Mouse (Mus musculus): ENCODE results near the gene Kctd4. TPM values are rescaled to one million over a fixed set of nuclear protein-coding genes. Genes with fewer than 3 reads are reported as not detected.
"Not testable (repeated sequence)": the region's sequence is repeated elsewhere in the genome, so short reads cannot be mapped to it uniquely, and the experiment has no call there.

The Kctd4 gene
- total RNA-seq (2021) = 10 to 100 TPM; 55.5 to 59.9 TPM
- long read RNA-seq, partial matches to known transcripts = 44 of 44 reads
- long read RNA-seq, other reads (novel, unspliced or antisense) = 0 of 44 reads

DNA sequence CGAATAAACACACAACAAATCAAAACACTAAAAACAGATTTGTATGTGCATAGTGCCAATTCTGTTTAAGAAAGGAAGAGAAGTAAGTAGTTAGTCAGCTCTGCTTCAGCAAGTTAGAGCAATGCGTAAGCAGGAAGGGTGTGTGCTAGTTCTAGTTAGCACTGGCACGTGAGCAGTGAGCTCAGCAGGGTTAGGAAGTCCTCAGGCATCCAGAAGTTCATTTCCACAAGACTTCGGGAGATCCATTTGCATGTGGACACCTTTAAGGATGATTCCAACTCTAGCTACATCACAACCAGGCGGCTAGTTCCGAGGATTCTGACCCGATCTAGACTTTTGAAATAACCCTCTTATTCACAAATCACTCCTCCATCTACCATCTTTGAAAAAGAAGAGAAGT lies at the start of gene Kctd4:
TSS of gene Kctd4 (plus strand) at position 244 of the 400 bp plus-strand sequence.
- DNase-seq (ENCODE audit: low spot score in 2 of 2) = no peak

DNA sequence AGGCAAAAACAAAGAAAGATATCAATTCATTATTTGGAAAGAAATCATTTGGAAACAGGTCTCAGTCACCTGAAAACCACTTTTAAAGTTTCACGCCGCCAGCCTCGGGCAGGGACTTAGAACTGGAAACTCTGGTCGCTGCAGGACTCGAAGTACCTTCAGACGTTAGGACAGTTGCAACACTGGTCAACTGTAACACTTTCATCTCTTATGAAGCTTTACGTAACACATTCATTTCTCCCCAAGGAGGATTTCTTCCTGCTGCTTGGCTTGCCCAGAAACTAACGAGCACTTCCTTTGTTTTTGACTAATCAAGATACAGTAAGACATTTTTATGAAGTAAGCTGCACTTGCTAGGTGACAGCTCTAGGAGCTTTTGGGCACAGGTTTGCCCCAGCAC lies 47.9 kb upstream of the Kctd4 start:
- no peak for DNase-seq (ENCODE audit: low spot score in 2 of 2)

DNA sequence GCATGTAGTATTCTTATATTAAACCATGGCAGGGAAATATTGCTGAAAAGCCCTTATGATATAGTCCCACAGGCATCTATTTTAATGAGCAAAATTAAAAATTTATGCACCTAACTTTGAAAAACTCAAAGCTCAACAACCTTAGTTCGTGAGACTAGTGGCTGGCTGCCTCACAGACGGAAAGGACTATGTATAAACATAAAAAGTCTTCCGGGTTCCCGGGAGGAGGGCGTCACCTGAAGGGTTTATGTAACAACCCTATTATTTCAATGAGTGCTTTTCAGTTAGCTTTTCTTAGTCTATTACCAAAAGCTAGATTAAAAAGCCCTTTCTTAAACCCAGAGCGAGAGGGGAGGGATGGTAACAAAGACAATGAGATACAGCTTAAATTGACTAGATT lies 42.8 kb upstream of the Kctd4 start:
- DNase-seq (ENCODE audit: low spot score in 2 of 2) = no peak

DNA sequence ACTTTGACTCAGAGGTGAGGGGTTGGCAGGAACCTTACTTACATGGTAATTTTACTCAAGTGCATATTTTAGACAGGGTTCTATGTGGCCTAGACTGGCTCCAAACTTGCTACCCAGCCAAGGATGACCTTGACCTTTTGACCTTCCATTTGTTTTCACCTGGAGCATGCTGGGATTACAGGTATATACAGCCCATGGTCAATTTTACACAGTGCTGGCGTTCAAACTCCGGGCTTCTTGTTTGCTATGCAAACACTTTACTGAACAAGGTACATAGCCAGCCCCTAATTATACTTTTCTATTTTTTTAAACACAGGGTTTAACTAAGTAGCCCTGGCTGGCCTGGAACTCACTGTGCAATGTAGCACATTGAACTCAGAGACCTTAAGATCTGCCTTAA lies 42.1 kb upstream of the Kctd4 start:
- no peak for DNase-seq (ENCODE audit: low spot score in 2 of 2)

DNA sequence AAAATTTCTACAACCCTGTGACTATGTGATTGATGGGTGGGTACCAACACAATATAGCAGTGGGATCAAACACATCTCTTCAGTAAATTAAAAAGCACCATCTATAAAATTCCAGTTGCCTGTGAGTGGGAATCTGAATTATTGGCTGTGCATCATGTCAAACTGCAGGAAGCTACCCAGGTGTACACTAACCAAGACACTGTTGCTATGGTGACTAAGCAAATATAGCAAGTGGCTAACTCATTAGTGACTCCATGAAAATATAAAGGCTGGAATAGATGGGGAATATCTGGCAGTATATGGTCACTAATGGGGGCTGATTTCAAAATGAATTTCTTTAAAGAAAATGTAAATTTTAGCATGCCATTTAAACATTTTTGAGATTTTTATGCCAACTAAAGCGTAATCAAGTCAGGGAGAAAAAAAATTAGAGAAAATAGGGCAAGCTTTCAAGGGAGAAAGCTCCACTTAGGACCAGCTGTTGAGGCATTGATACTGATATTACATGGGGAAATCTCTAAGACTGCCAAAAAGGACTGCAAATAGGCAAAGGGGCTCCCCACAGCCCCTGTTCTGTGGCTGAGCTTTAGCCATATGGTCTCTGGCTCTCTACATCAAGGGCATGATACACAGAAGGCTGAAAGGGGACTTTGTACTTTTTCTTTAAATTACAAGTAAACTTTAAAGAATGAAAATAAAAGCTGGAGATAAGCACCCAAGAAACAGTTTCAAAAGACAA lies 31.3 kb upstream of the Kctd4 start:
- DNase-seq (ENCODE audit: low spot score in 2 of 2) = no peak

DNA sequence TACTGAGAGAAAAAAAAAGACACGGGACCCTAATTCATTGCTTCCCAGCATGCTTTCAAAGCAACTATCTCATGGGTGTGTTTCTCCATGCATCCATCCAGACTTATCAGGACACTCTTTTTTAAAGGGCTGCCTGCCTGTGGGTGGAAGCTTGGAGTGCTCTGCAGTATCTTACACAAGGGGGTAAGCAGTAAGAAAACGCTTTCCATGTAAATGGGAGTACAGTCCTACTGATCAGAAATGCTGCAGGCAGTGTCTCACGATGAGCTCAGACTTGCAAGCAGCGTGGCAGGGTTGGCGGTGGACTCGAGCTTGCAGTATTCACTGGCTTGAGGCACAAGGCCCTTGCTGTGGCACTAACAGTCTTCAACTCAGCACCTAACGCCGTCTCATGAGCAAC lies 25.1 kb upstream of the Kctd4 start:
- not testable (repeated sequence) for DNase-seq (ENCODE audit: low spot score in 2 of 2)

DNA sequence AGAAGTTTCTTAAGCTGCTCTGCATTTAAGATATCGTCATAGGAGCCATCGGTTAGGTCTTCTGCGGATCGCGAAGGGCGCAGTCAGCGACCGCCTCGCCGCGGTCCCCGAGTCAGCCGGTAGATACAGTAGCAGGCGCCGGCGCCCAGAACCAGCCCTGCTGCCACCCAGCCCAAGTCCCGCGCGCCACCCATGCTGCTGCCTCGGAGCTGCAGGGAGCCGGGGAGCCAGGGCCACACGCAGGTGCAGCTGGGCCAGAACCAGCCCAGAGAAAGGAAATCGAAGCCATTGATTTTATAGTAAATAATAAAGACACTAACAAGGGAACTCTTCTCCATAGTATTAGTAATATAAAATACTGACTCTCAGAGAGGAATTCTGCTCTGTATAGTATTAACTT lies 23.5 kb upstream of the Kctd4 start:
- no peak for DNase-seq (ENCODE audit: low spot score in 2 of 2)

DNA sequence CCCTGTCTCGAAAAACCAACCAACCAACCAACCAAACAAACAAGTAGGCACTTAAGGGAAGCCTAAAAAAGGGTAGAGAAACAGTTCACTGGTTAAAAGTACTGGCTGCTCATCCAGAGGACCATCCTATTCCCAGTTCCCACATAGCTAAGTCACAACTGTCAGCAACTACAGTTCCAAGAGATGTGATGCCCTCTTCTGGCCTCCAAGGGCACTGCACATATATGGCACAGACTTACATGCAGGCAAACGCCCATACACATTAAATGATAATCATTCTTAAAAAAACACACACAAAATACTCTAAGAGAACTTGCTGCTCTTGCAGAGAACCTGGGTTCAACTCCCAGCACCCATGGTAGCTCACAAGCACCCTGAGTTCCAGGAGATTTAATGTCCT lies 20.4 kb upstream of the Kctd4 start:
- no peak for DNase-seq (ENCODE audit: low spot score in 2 of 2)

DNA sequence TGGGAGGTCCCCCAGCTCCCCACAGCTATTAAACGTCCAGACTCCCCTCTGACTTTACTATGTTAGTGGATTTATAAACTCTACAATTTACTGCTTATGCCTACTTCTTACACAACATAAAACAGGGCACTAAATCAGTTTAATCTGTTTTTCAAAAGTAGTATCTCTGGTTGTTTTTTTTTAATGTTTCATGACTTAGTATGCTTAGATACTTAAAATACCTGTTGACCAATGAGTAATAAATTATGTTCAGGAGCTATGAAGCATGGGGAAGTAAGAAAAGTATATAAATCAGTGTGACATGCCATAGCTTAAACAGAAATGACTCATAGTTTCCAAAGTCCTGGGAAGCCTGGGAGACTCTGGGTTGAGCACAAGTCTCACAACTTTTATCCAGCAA lies 17.1 kb upstream of the Kctd4 start:
- DNase-seq (ENCODE audit: low spot score in 2 of 2) = no peak

DNA sequence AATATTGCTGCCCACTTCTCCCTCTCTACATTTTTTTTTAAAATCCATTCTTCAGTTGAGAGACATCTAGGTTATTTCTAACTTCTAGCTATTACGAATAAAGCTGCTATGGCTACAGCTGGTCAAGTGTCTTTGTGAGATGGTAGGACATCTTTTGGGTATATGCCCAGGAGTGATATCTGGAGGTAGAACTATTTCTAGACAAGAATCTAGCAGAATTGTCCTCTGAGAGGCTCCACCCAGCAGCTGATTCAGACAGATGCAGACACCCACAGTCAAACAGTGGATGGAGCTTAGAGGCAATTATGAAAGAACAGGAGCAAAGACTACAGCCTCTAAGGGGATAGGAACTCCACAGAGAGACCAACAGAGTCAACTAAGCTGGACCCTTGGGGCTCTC lies 13.3 kb upstream of the Kctd4 start:
- no peak for DNase-seq (ENCODE audit: low spot score in 2 of 2)

DNA sequence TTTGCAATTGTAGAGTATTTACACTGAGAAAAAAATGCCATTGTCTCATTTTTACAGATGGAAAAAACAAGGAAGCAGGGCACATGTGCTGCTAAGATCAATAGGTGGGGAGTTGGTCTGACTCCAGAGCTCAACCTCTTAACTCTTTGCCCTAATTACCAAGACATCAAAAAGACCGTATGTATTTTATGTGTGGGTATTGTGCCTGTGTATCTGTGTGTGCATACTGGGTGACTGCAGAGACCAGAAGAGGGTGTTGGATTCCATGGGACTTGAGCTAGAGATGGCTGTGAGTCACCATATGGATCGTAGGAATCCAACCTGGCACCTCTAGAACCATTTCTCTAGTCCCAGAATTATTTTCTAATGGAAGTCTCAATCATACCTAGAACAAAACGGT lies 12.4 kb upstream of the Kctd4 start:
- no peak for DNase-seq (ENCODE audit: low spot score in 2 of 2)

DNA sequence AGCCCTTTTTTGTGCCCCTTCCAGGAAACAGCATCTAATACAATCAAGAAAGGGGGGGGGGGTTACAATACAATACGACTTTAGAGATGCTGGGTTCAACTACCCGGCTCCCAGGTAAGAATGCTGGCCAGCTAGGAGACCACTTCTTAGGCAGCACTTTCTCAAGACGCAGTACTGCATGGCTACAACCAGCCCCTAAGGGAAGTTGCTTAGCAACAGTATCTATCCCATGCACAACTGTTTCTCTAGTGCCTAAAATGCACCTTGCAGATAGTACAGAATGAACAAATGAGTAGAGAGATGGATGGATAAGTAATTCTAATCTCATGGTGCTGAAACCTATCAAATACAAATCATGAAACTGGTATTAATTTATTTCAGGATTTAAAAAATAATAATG lies 7.1 kb upstream of the Kctd4 start:
- DNase-seq (ENCODE audit: low spot score in 2 of 2) = no peak

DNA sequence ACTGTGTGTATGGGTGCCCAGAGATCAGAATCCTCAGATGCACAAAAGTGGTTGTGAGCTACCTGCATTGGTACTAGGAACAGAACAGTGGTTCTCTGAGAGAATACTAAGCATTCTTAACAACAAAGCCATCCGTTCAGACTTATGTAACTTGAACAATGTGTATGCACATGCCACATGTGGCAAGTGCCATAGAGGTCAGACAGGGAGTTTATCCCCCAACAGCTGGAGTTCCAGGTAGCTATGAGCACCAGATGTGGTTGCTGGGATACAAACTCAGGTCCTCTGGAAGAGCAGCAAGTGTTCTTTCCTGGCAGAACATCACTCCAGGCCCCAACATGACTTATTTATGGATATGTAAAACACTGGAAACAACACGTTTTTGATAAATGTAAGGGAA lies 1.8 kb upstream of the Kctd4 start:
- no peak for DNase-seq (ENCODE audit: low spot score in 2 of 2)

DNA sequence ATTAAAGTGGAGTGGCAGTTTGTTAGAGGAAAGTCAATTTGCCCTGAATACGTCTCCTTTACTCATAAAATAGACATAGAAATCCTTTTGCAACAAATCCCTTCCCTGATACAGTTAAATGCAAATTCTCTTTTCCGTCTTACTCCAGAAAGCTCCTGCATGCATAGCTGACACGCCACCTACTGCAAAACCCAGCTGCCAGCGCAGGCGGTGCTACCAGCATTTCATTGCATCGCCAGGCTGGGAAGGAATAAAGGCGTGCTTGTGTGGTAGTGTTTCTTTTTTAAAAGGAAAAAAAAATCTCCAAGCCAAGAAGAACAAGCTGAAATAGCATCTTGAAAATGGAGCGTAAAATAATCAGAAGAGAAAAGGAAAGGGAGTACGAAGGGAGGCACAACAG lies 7.4 kb downstream of the Kctd4 start:
- peak; percentile 84 to 93 for DNase-seq (ENCODE audit: low spot score in 2 of 2)

DNA sequence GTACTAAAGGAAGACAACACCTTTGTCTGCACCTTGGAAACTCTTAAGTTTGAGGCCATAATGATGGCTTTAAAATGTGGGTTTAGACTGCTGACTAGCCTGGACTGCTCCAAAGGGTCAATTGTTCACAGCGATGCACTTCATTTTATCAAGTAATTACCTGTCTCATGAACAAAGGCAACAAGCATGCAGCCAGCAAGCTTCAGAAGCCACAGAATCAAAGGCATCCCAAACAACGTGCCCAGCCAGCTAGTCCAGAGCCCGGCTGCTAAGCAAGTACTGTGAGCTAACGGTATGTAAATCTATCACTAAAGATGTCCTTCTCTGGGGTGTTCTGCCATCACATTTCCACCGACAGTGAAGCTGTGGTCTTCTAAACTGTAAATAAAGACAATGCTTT lies 8.4 kb downstream of the Kctd4 start:
- peak in 1 of 2 experiments; percentile 20 for DNase-seq (ENCODE audit: low spot score in 2 of 2)

DNA sequence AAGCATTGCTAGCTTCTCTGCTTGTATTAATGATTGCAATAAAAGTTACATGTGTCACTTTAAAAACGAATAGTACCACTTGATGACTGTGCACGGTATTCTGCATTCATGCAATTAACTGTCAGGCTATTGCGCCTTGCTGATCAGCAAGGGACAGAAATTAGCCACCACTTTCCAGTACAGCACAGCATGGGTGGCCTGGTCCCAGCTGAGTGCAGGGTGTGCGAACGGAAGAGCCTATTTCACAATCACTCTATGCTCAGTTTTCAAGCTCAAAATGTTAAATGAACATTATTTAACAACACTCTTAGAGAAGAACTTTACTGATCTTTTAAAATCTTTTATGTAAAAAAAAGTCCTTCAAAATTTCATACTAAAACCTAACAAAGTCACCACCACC lies 9.2 kb downstream of the Kctd4 start:
- DNase-seq (ENCODE audit: low spot score in 2 of 2) = no peak

DNA sequence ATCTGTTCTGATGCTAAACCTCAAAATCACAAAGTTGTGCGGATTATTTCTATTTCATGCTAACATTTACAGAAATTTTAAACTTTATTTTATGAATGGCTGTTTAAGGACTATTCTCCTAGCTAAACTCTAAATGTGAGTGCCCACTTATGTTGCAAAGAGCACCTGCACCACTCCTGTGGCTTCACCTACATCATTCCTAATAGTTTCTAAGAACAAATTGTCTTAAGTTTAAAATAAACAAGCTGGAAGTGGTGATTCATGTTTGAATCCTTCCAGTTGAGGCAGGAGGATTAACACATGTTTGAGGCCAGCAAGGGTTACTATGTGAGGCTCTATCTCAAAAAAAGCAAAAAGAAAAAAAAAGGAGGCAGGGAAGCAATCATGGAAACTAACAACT lies 9.6 kb downstream of the Kctd4 start:
- no peak for DNase-seq (ENCODE audit: low spot score in 2 of 2)

DNA sequence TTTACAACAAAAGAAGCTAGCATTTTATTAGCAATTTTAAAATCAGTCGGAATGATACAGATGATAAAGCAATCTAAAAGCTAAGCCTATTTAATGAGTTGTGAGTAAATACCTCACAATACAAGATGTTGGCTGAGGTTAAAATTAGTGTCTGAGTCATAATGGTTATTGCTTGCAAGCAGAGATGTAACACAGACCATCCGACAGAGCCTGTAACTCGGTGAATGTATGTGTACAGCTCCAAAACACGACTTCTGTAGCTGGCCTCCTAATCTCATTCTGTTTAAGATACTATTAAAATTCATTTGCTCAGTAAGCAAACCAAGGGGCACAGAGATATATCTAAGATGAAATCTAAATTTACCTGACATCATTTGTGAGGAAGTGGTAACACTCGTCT lies 12.5 kb downstream of the Kctd4 start:
- no peak for DNase-seq (ENCODE audit: low spot score in 2 of 2)

DNA sequence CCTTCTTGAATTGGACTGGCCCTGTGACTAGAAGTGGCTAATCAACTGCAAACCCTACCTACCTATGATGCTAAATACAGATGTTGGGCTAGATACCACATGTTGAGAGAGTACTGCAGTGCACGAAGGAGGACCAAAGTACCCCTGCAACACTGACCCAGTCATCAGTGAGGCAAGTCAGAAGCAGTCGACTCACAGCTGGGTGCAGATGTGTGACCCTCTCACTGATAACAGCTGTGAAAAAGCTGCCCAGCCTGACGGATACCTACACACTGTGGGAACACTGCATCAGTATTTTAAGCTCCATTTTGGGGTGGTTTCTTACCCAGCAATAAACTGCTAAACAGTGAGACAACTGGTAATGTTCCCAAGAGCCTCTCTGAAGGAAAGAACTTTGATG lies 21.3 kb downstream of the Kctd4 start:
- DNase-seq (ENCODE audit: low spot score in 2 of 2) = no peak

DNA sequence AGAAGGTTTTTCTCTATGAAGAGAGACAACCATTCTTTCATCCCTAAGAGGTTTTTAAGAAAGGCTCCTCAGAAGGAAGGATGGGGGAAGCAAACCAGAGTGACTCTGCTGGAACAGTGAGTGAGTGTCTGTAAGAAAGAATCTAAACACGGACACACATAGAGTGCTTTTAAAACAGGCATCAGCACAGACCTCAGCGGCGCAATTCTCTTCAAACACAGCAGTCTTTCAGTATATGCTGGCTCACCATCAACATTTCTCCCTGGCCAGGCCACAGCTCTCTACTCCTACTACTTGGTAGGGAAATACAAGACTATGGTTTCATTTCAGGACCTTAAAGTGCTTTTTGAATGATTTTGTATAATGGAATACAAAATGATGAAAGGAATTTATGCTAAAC lies 26.4 kb downstream of the Kctd4 start:
- no peak for DNase-seq (ENCODE audit: low spot score in 2 of 2)

DNA sequence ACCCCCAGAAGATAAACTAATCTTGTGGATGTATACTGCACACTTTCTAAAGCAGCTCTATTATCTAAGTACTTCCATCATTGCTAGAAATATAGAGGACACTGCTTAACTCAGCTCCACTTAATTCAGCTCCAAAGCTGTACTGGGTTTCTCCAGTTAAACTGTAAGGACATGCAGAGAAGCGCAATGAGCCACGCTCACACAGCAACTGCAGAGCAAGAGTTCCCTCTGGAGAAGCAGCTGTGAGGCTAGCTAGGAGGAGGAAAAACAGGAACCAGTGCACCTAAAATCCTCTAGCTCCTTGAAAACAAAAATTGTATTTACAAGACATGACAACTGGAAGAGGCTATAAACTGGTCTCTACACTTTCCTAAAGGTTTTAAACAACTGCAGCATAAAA lies 29.1 kb downstream of the Kctd4 start:
- DNase-seq (ENCODE audit: low spot score in 2 of 2) = no peak

DNA sequence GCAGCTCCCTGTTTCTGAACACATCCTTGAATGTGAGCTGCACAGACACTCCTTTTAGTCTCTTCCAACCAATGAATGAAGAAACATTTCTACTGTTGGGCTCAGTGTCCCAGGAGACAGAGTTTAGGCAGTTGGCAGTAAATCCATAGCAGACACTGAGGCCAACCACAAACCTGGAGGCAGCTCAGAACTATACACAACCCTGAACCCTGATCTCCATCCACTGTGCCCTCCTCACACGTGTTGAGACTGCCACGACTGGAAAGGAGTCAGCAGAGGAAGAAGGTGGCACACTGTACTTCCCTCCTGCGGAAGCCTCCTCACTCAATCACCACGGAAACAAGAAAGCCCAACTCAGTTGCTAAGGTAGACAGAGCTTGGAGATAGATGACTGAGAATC lies 30.3 kb downstream of the Kctd4 start:
- no peak for DNase-seq (ENCODE audit: low spot score in 2 of 2)

DNA sequence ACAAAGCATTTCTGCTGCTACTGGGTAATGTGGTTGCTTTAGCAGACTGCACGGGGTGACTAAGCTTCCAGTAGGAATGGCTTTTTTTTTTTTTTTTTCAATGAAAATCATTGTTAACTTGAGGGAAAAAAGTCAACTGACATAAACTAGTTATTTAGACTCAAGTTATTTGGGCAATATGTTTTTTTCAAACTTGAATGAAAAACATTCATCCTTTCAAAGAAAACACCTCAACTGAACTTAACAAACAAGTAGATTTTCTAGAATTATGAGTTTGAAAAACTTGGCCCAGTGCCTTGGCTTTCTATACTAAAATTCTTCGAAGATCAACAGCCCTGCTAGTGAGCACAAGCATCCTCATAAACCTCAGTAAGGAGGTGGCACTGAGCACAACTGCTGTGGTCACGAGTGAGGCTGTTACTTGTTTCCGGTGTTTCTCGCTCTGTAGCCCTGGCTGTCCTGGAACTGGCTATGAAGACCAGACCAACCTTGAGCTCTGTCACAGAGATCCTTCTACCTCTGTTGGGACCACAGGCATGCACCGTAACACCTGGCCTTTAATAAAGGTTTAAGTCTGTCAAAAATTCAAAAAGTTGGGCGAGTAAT lies 32.2 kb downstream of the Kctd4 start:
- DNase-seq (ENCODE audit: low spot score in 2 of 2) = no peak
